Mouse (Mus musculus): Measurements from ENCODE around the gene Olfr292. TPM values are rescaled to one million over a fixed set of nuclear protein-coding genes. Genes with fewer than 3 reads are reported as not detected.

Olfr292 gene
- total RNA-seq (2021), result not detected

GRCm38 (mm10) chr7:86688030-86688429 lies at the start of gene Olfr292:
Gene Olfr292, plus strand, starts transcription at chr7:86688330.
- no peak for DNase-seq
- intact Hi-C loops (cut with DNase I), result no loop called here

DNA sequence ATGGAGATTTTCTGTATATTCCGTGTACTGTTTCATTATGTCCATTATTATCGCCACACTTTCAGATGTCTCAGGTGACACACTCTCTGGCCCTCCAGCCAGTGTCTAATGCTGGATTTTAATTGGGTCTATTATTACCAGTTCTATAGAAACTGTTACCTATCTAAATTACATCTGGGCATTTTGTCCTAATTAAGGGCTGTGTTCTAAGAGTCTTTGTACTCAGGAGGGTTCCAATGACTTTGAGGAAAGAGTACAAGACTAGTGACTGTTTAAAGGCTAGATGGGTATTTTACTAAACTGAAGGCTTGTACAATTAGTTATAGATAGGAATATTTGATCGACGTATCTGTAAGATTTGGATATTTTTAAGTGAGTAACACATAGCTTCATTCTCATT lies 39.4 kb upstream of the Olfr292 start, which contains the start of gene Olfr293:
Gene Olfr293 (plus strand): TSS at position 301 of the 400 bp plus-strand sequence.
- intact Hi-C loops (cut with DNase I), result no loop called here
- DNase-seq, result no peak

DNA sequence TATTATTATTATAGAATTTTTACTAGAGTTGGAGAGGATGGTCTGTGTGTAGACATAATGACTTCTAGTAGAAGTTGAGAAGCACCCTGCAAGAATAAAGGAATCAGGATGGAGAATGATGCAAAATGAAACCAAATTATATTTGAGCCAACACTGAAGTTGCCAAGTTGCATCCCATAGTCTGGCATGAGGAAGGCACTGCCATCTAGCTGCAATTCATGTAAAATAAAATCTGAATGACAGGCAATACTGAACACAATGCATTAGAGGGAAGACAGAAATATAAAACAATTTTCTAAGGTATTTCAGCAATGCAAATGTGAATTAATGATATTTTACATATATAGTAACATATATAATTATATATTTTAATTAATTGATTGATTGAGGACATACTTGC lies 36.9 kb downstream of the Olfr292 start:
- DNase-seq, result no peak
- intact Hi-C loops (cut with DNase I), result no loop called here

Other genes starting within 250 kb of the Olfr292 start
- gene Olfr299, start 228.4 kb upstream of the Olfr292 start, total RNA-seq (2021), result not detected
- gene Olfr298, start 195.8 kb upstream of the Olfr292 start, total RNA-seq (2021), result not detected
- not detected for gene Olfr297, start 168.4 kb upstream of the Olfr292 start, total RNA-seq (2021)
- not detected for gene Olfr295, start 104.5 kb upstream of the Olfr292 start, total RNA-seq (2021)
- not detected for gene Olfr294, start 71.7 kb upstream of the Olfr292 start, total RNA-seq (2021)
- gene Olfr293, start 39.3 kb upstream of the Olfr292 start, total RNA-seq (2021), result not detected
- gene Folh1, start 87.6 kb downstream of the Olfr292 start, total RNA-seq (2021), result under 1 TPM in 1 of 2 experiments, not detected in 1; 0.44 TPM
- not detected for gene Vmn2r77, start 106.7 kb downstream of the Olfr292 start, total RNA-seq (2021)
- gene Vmn2r78, start 226.8 kb downstream of the Olfr292 start, total RNA-seq (2021), result not detected

Data from heart, postnatal 36 days (tissue).